Mouse (Mus musculus) mammary gland, adult 2 months (tissue): Measurements from ENCODE around the gene Olfr790. TPM values are rescaled to one million over a fixed set of nuclear protein-coding genes. Genes with fewer than 3 reads are reported as not detected.

ENCODE experiments used
- polyA plus RNA-seq: library from polyadenylated mRNA; depleted of rRNA; stranded (reverse); fragments of >200 nt; gene quantifications from 2 replicates; pipeline ENCODE4 v1.2.3, GENCODE M21; 2012; ENCODE audit warnings: low replicate concordance; rRNA removed

Gene Olfr790
- not detected in 2 replicates for polyA plus RNA-seq

GRCm38 (mm10) chr10:129498192-129498591 is at the start of gene Olfr790:
Gene Olfr790 (plus strand): TSS chr10:129498492.

GRCm38 (mm10) chr10:129461562-129461961 is 36.7 kb upstream of the Olfr790 start, which contains the start of gene Olfr787:
Gene Olfr787 (plus strand): TSS chr10:129461862.

DNA sequence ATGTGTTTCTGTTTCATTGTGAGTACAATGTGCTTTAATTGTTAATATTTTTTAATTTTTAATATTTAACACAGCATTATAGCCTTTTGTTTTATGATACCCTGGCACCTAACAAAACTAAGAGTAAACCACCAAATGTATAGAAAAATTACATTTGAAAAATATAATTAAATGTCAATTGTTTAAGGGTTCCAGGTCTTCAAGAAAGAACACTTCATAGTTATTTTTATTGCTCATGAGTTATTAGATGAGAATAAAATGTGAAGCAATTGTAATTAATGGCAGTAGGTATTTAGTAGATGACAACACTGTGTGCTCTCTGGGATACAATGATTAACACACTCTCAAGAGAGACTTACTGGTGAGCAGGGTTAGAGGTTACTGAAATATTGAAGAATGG is 27.6 kb upstream of the Olfr790 start, which contains the start of gene Olfr788:
Olfr788 (plus strand) TSS at position 301 of the 400 bp plus-strand sequence.

DNA sequence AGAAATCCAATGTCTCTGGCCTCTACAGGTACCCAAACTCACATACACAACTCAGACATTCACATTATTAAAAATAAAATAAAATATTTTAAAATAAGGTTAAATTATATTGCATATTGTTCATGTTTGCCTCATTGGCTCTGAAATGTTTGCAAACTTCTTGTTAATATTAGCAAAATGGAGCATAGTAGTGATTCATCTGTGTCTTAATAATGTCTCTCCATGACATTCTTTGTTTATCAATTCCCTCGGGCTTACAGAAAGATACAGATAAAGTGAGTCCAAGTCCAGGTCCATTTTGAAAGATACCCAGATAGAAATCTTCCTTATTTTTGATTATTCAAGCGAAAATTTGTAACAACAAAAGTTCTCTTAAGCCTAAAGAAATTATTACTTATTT is 13.8 kb upstream of the Olfr790 start, which contains the start of gene Olfr789:
Olfr789 (plus strand) TSS at position 301 of the 400 bp plus-strand sequence.

DNA sequence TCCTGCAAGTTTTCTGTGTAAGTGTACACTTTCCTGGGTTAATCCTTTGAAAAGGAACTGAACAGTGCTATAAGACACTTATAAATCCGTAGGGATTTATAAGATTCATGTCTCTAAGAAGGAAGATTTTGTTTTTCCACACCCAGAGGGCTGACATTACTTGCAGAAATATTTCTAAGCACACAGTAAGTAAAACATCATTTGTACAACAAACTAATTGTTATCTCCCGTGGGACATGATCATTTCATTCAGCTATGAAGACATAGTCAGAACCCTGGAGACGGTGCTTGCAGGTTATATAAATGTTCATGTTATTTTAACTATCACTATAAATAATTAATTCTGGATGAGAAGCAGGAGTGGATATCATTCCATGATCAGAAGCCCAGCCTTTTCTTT is 23.2 kb downstream of the Olfr790 start, which contains the start of gene Olfr791:
Olfr791 (plus strand) TSS at position 301 of the 400 bp plus-strand sequence.

DNA sequence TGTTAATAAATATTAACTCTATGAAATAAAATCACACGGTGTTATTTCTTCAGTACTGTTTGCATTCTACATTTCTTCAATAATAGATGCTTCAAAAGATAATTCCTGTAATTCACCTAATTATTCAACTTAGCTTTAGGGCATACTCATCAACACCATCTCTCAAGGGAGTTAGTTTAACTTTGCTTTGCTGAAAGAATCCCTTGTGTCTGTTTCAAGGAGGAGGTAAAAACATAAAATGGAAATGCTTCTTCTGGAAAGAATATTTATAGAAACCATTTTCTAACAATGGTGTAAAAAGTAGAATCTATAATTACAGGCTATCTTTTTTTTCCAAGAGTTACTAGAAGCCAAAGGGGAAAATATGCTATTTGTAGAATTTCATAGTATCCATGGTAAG is 40.6 kb downstream of the Olfr790 start, which contains the start of gene Olfr792:
Olfr792 (plus strand) TSS at position 301 of the 400 bp plus-strand sequence.

Other genes starting within 250 kb of the Olfr790 start
- gene Olfr776, start 239.4 kb upstream of the Olfr790 start, polyA plus RNA-seq: not detected in 2 replicates
- gene Olfr777, start 227.0 kb upstream of the Olfr790 start, polyA plus RNA-seq: not detected in 2 replicates
- gene Olfr780, start 180.4 kb upstream of the Olfr790 start, polyA plus RNA-seq: not detected in 2 replicates
- not detected in 2 replicates for gene Olfr781, start 169.6 kb upstream of the Olfr790 start, polyA plus RNA-seq
- gene Olfr782, start 149.6 kb upstream of the Olfr790 start, polyA plus RNA-seq: not detected in 2 replicates
- 0.06 TPM in 1 of 2 replicates, not detected in the other for gene Olfr784, start 114.4 kb upstream of the Olfr790 start, polyA plus RNA-seq
- not detected in 2 replicates for gene Olfr785, start 93.1 kb upstream of the Olfr790 start, polyA plus RNA-seq
- not detected in 2 replicates for gene Olfr786, start 71.2 kb upstream of the Olfr790 start, polyA plus RNA-seq
- gene Olfr787, start 36.6 kb upstream of the Olfr790 start, polyA plus RNA-seq: not detected in 2 replicates
- gene Olfr788, start 27.5 kb upstream of the Olfr790 start, polyA plus RNA-seq: not detected in 2 replicates
- not detected in 2 replicates for gene Olfr789, start 13.7 kb upstream of the Olfr790 start, polyA plus RNA-seq
- gene Olfr791, start 23.3 kb downstream of the Olfr790 start, polyA plus RNA-seq: not detected in 2 replicates
- gene Olfr792, start 40.7 kb downstream of the Olfr790 start, polyA plus RNA-seq: not detected in 2 replicates
- gene Olfr794, start 69.2 kb downstream of the Olfr790 start, polyA plus RNA-seq: not detected in 2 replicates
- gene Olfr796, start 114.1 kb downstream of the Olfr790 start, polyA plus RNA-seq: not detected in 2 replicates
- not detected in 2 replicates for gene Olfr798, start 129.4 kb downstream of the Olfr790 start, polyA plus RNA-seq
- not detected in 2 replicates for gene Olfr799, start 139.0 kb downstream of the Olfr790 start, polyA plus RNA-seq
- not detected in 2 replicates for gene Olfr800, start 159.2 kb downstream of the Olfr790 start, polyA plus RNA-seq
- not detected in 2 replicates for gene Olfr801, start 175.4 kb downstream of the Olfr790 start, polyA plus RNA-seq
- not detected in 2 replicates for gene Olfr802, start 189.7 kb downstream of the Olfr790 start, polyA plus RNA-seq
- gene Olfr803, start 195.8 kb downstream of the Olfr790 start, polyA plus RNA-seq: not detected in 2 replicates
- gene Olfr804, start 204.7 kb downstream of the Olfr790 start, polyA plus RNA-seq: not detected in 2 replicates
- not detected in 2 replicates for gene Olfr805, start 230.9 kb downstream of the Olfr790 start, polyA plus RNA-seq
- not detected in 2 replicates for gene Olfr806, start 243.4 kb downstream of the Olfr790 start, polyA plus RNA-seq